Mouse (Mus musculus): ENCODE measurements around the gene Cacna1c.

DNA sequence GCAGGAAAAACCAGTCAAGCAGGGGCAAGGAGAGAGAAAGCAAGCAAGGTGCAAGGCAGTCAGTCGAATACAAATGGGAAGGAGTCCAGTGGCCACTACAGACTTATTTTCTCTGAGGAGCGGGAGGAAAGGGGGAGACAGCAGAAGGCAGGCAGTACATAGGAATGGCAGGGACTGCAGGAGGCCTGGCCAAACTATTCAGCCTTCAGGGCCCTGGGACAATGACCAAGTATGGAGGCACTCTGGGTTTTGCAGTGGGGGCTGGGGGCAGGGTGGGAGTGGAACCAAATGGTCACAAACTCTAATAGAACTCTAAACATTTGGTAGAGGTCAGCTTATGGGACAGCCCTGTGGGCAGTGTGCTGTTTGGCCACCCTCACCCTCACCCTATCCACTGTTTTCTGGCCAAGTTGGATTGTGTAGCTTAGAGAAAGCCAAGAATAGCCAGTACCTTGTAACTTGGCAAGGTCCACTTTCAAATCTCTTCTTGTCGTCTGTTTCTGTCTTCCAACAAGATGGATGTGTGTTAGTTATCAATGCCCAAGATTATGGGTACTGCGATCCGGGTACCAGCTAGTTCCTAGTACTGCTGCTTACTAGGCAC lies 330.3 kb downstream of the Cacna1c start:
- no peak for TF ChIP-seq CTCF (IDR thresholded peaks at IDR 0.05)
- TF ChIP-seq EP300 (IDR thresholded peaks at IDR 0.05) = no peak

All from lung, postnatal 0 days (tissue).